Mouse (Mus musculus): ENCODE results near the gene Themis. TPM values are rescaled to one million over a fixed set of nuclear protein-coding genes. Genes with fewer than 3 reads are reported as not detected.

Themis gene
- total RNA-seq (2014; fragmentation: Nextera tagmentation) (not detected in 2 replicates), total RNA-seq (2017) (0.27 and 0.52 TPM in 2 replicates), polyA plus RNA-seq (2012) (not detected in 2 replicates)

GRCm38 (mm10) chr10:28668261-28668660 is at the start of gene Themis:
Gene Themis, plus strand, starts transcription at chr10:28668360.
- no peak for DNase-seq (ENCODE audit: low spot score)
- TF ChIP-seq CTCF (IDR thresholded peaks at IDR 0.05; ENCODE audit: low read depth, low read length) (no peak), POLR2AphosphoS5 (IDR thresholded peaks at IDR 0.05; ENCODE audit: insufficient replicate concordance, low read depth, low read length) (no peak), TAL1 (conservative IDR thresholded peaks at IDR 0.05; ENCODE audit: low read depth, low read length) (no peak), GATA1 (IDR thresholded peaks at IDR 0.05; ENCODE audit: borderline replicate concordance, low read length) (no peak), GATA2 (IDR thresholded peaks at IDR 0.05; ENCODE audit: borderline replicate concordance, low read depth, low read length) (no peak)
- Histone ChIP-seq H3K4me1 (ENCODE audit: insufficient read depth, low read depth, low read length) (peaks cover 5% of the 10 kb centered on the region; the same call in 1 of the 2 replicates), H3K27me3 (ENCODE audit: insufficient read depth, low read length) (no peaks in the 10 kb centered on the region), H3K9me3 (replicated peaks) (no peaks in the 10 kb centered on the region), H3K36me3 (replicated peaks) (no peaks in the 10 kb centered on the region), H3K4me3 (ENCODE audit: low read depth, low read length) (no peak within 1 kb of the TSS)
- no peak for ATAC-seq (ENCODE audit: extremely low read depth, insufficient number of reproducible peaks, low FRiP score, poor library complexity, severe bottlenecking)

- Histone ChIP-seq H3K36me3 (replicated peaks) (no peaks in the 10 kb centered on the region), H3K9me3 (replicated peaks) (no peaks in the 10 kb centered on the region), H3K4me3 (ENCODE audit: low read depth, low read length) (no peak overlapping the region), H3K4me1 (ENCODE audit: insufficient read depth, low read depth, low read length) (peaks cover 25% of the 10 kb centered on the region), H3K27me3 (ENCODE audit: insufficient read depth, low read length) (no peaks in the 10 kb centered on the region)
- ATAC-seq (ENCODE audit: extremely low read depth, insufficient number of reproducible peaks, low FRiP score, poor library complexity, severe bottlenecking) (no peak), DNase-seq (ENCODE audit: low spot score) (no peak)
- TF ChIP-seq GATA1 (IDR thresholded peaks at IDR 0.05; ENCODE audit: borderline replicate concordance, low read length) = no peak
- TF ChIP-seq CTCF (IDR thresholded peaks at IDR 0.05; ENCODE audit: low read depth, low read length) = no peak
- TF ChIP-seq POLR2AphosphoS5 (IDR thresholded peaks at IDR 0.05; ENCODE audit: insufficient replicate concordance, low read depth, low read length) = no peak
- no peak for TF ChIP-seq GATA2 (IDR thresholded peaks at IDR 0.05; ENCODE audit: borderline replicate concordance, low read depth, low read length)
- no peak for TF ChIP-seq TAL1 (conservative IDR thresholded peaks at IDR 0.05; ENCODE audit: low read depth, low read length)
These were observed 48.7 kb upstream of the Themis start for GRCm38 (mm10) chr10:28619415-28619814.

DNA sequence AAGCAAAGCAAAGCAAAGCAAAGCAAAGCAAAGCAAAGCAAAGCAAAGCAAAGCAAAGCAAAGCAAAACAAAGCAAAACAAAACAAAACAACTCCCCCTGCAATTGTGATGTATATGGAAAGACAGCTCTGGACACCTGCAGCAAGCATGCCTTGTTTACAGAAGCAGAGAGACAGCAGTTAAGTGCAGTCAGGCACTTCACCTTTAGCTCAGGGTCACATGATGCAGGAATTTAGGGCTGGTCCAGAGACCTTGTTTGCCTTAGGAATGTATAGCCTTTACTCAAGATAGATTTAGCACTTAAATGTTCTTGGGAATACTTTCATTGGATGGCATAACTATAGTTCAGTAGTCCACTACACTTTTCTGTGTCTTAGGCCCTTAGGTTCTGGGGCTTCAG is 32.1 kb upstream of the Themis start:
- H3K4me1 ChIP-seq (ENCODE audit: insufficient read depth, low read depth, low read length) = no peaks in the 10 kb centered on the region; the same call in 1 of the 2 replicates
- DNase-seq (ENCODE audit: low spot score) (no peak), ATAC-seq (ENCODE audit: extremely low read depth, insufficient number of reproducible peaks, low FRiP score, poor library complexity, severe bottlenecking) (no peak)
- no peak overlapping the region for H3K4me3 ChIP-seq (ENCODE audit: low read depth, low read length)
- no peak for TF ChIP-seq POLR2AphosphoS5 (IDR thresholded peaks at IDR 0.05; ENCODE audit: insufficient replicate concordance, low read depth, low read length)
- TF ChIP-seq CTCF (IDR thresholded peaks at IDR 0.05; ENCODE audit: low read depth, low read length) = no peak
- TF ChIP-seq TAL1 (conservative IDR thresholded peaks at IDR 0.05; ENCODE audit: low read depth, low read length) = no peak
- TF ChIP-seq GATA2 (IDR thresholded peaks at IDR 0.05; ENCODE audit: borderline replicate concordance, low read depth, low read length) = no peak
- TF ChIP-seq GATA1 (IDR thresholded peaks at IDR 0.05; ENCODE audit: borderline replicate concordance, low read length) = no peak
- H3K27me3 ChIP-seq (ENCODE audit: insufficient read depth, low read length) = no peaks in the 10 kb centered on the region
- H3K36me3 ChIP-seq (replicated peaks) = no peaks in the 10 kb centered on the region
- H3K9me3 ChIP-seq (replicated peaks) = no peaks in the 10 kb centered on the region

DNA sequence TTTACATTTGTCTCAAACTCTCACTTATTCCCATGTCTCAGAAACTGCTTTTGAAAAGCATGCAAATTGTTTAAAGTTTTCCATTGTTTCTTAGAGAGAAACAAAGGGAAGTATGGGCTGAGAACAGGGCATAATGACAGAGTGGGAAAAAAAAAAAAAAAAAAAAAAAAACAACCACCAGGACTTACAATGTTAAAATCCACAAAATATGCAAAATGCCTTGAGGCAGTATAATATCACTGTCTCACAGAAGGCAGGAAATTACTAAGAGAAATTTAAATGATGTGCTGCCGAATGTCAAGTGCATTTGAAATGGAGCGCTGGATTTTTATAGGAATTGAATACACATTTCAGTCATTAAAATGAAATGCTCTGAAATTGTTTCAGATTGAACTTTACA is 26.3 kb upstream of the Themis start:
- ATAC-seq (ENCODE audit: extremely low read depth, insufficient number of reproducible peaks, low FRiP score, poor library complexity, severe bottlenecking) (no peak), DNase-seq (ENCODE audit: low spot score) (no peak)
- Histone ChIP-seq H3K9me3 (replicated peaks) (no peaks in the 10 kb centered on the region), H3K4me3 (ENCODE audit: low read depth, low read length) (no peak overlapping the region), H3K27me3 (ENCODE audit: insufficient read depth, low read length) (no peaks in the 10 kb centered on the region), H3K36me3 (replicated peaks) (no peaks in the 10 kb centered on the region), H3K4me1 (ENCODE audit: insufficient read depth, low read depth, low read length) (peaks cover 7% of the 10 kb centered on the region)
- no peak for TF ChIP-seq POLR2AphosphoS5 (IDR thresholded peaks at IDR 0.05; ENCODE audit: insufficient replicate concordance, low read depth, low read length)
- no peak for TF ChIP-seq TAL1 (conservative IDR thresholded peaks at IDR 0.05; ENCODE audit: low read depth, low read length)
- TF ChIP-seq GATA2 (IDR thresholded peaks at IDR 0.05; ENCODE audit: borderline replicate concordance, low read depth, low read length) = no peak
- no peak for TF ChIP-seq GATA1 (IDR thresholded peaks at IDR 0.05; ENCODE audit: borderline replicate concordance, low read length)
- TF ChIP-seq CTCF (IDR thresholded peaks at IDR 0.05; ENCODE audit: low read depth, low read length) = no peak

- DNase-seq (ENCODE audit: low spot score) (no peak), ATAC-seq (ENCODE audit: extremely low read depth, insufficient number of reproducible peaks, low FRiP score, poor library complexity, severe bottlenecking) (no peak)
- no peaks in the 10 kb centered on the region for H3K9me3 ChIP-seq (replicated peaks)
These were observed 20.3 kb upstream of the Themis start for GRCm38 (mm10) chr10:28647855-28648254.

GRCm38 (mm10) chr10:28649109-28649899 is 18.9 kb upstream of the Themis start:
- no peaks in the 10 kb centered on the region for H3K27me3 ChIP-seq (ENCODE audit: insufficient read depth, low read length)
- no peak for DNase-seq (ENCODE audit: low spot score)

More at GRCm38 (mm10) chr10:28647855-28648254, 20.3 kb upstream of the Themis start:
- H3K4me1 ChIP-seq (ENCODE audit: insufficient read depth, low read depth, low read length) = peaks cover 4% of the 10 kb centered on the region
- H3K4me3 ChIP-seq (ENCODE audit: low read depth, low read length) = no peak overlapping the region
- H3K36me3 ChIP-seq (replicated peaks) = no peaks in the 10 kb centered on the region
- no peaks in the 10 kb centered on the region for H3K27me3 ChIP-seq (ENCODE audit: insufficient read depth, low read length)
- no peak for TF ChIP-seq GATA1 (IDR thresholded peaks at IDR 0.05; ENCODE audit: borderline replicate concordance, low read length)
- TF ChIP-seq TAL1 (conservative IDR thresholded peaks at IDR 0.05; ENCODE audit: low read depth, low read length) = no peak
- TF ChIP-seq POLR2AphosphoS5 (IDR thresholded peaks at IDR 0.05; ENCODE audit: insufficient replicate concordance, low read depth, low read length) = no peak
- TF ChIP-seq CTCF (IDR thresholded peaks at IDR 0.05; ENCODE audit: low read depth, low read length) = no peak
- TF ChIP-seq GATA2 (IDR thresholded peaks at IDR 0.05; ENCODE audit: borderline replicate concordance, low read depth, low read length) = no peak

More at GRCm38 (mm10) chr10:28649109-28649899, 18.9 kb upstream of the Themis start:
- H3K4me1 ChIP-seq (ENCODE audit: insufficient read depth, low read depth, low read length) = peaks cover 3% of the 10 kb centered on the region; the same call in 1 of the 2 replicates
- H3K36me3 ChIP-seq (replicated peaks) = no peaks in the 10 kb centered on the region
- TF ChIP-seq CTCF (IDR thresholded peaks at IDR 0.05; ENCODE audit: low read depth, low read length) (no peak), TAL1 (conservative IDR thresholded peaks at IDR 0.05; ENCODE audit: low read depth, low read length) (no peak), GATA2 (IDR thresholded peaks at IDR 0.05; ENCODE audit: borderline replicate concordance, low read depth, low read length) (no peak), GATA1 (IDR thresholded peaks at IDR 0.05; ENCODE audit: borderline replicate concordance, low read length) (no peak), POLR2AphosphoS5 (IDR thresholded peaks at IDR 0.05; ENCODE audit: insufficient replicate concordance, low read depth, low read length) (no peak)
- no peak for ATAC-seq (ENCODE audit: extremely low read depth, insufficient number of reproducible peaks, low FRiP score, poor library complexity, severe bottlenecking)
- H3K9me3 ChIP-seq (replicated peaks) = no peaks in the 10 kb centered on the region
- no peak overlapping the region for H3K4me3 ChIP-seq (ENCODE audit: low read depth, low read length)

All from G1E (cell line).